Mouse (Mus musculus) adrenal gland, adult 2 months (tissue): ENCODE data around the gene Il15ra. TPM values are rescaled to one million over a fixed set of nuclear protein-coding genes. Genes with fewer than 3 reads are reported as not detected.

Experiments
- DNase-seq: peaks from one replicate; pipeline ENCODE4 v3.0.0; 2021
- long read RNA-seq: library from polyadenylated mRNA; stranded (forward); transcript quantifications from one replicate; pipeline ENCODE4 v2.0.0, GENCODE M21; 2021
- polyA plus RNA-seq: library from polyadenylated mRNA; depleted of rRNA; stranded (reverse); fragments of >200 nt; gene quantifications from 2 replicates; pipeline ENCODE4 v1.2.3, GENCODE M21; 2012; rRNA removed
- total RNA-seq, 2 experiments: library from RNA; stranded (reverse); gene quantifications; 2 replicates each; pipeline ENCODE4 v1.2.3; 2021

Il15ra gene
- total RNA-seq = 10 to 100 TPM; 26.8 to 29.9 TPM
- polyA plus RNA-seq = 13.0 and 15.4 TPM in 2 replicates
- long read RNA-seq, partial matches to known transcripts = 0 of 11 reads
- long read RNA-seq, other reads (novel, unspliced or antisense) = 2 of 11 reads

- peak; percentile 89 for DNase-seq
Observed at GRCm38 (mm10) chr2:11705201-11706025, at the start of gene Il15ra. Gene Il15ra (plus strand): TSS chr2:11705290.

- no peak for DNase-seq
Observed at GRCm38 (mm10) chr2:11657581-11657980, 47.5 kb upstream of the Il15ra start.

- no peak for DNase-seq
Observed at GRCm38 (mm10) chr2:11659263-11659662, 45.8 kb upstream of the Il15ra start.

- DNase-seq = no peak
Observed at GRCm38 (mm10) chr2:11662143-11662906, 42.8 kb upstream of the Il15ra start.

GRCm38 (mm10) chr2:11662907-11663230 is 42.2 kb upstream of the Il15ra start:
- no peak for DNase-seq

- DNase-seq = peak; percentile 83
Observed at GRCm38 (mm10) chr2:11663961-11664360, 41.1 kb upstream of the Il15ra start.

- peak; percentile 34 for DNase-seq
Observed at GRCm38 (mm10) chr2:11664367-11664766, 40.7 kb upstream of the Il15ra start.

GRCm38 (mm10) chr2:11664806-11665205 is 40.3 kb upstream of the Il15ra start:
- DNase-seq = no peak

GRCm38 (mm10) chr2:11665326-11665725 is 39.8 kb upstream of the Il15ra start:
- peak; percentile 26 for DNase-seq

- no peak for DNase-seq
Observed at GRCm38 (mm10) chr2:11672144-11672543, 32.9 kb upstream of the Il15ra start.

- DNase-seq = no peak
Observed at GRCm38 (mm10) chr2:11679626-11680025, 25.5 kb upstream of the Il15ra start.

- DNase-seq = no peak
Observed at GRCm38 (mm10) chr2:11682712-11683111, 22.4 kb upstream of the Il15ra start.

GRCm38 (mm10) chr2:11686512-11686911 is 18.6 kb upstream of the Il15ra start:
- DNase-seq = no peak

GRCm38 (mm10) chr2:11687436-11687835 is 17.7 kb upstream of the Il15ra start:
- no peak for DNase-seq

- no peak for DNase-seq
Observed at GRCm38 (mm10) chr2:11690201-11690890, 14.7 kb upstream of the Il15ra start.

GRCm38 (mm10) chr2:11693352-11693751 is 11.7 kb upstream of the Il15ra start:
- DNase-seq = peak; percentile 46

GRCm38 (mm10) chr2:11694104-11694503 is 11.0 kb upstream of the Il15ra start:
- no peak for DNase-seq

- DNase-seq = no peak
Observed at GRCm38 (mm10) chr2:11695867-11696266, 9.2 kb upstream of the Il15ra start.

- DNase-seq = no peak
Observed at GRCm38 (mm10) chr2:11698994-11699393, 6.1 kb upstream of the Il15ra start.

GRCm38 (mm10) chr2:11699905-11700304 is 5.2 kb upstream of the Il15ra start:
- no peak for DNase-seq

- DNase-seq = peak; percentile 21
Observed at GRCm38 (mm10) chr2:11706030-11706745, 1.1 kb downstream of the Il15ra start.

- DNase-seq = peak; percentile 58
Observed at GRCm38 (mm10) chr2:11706746-11707065, 1.6 kb downstream of the Il15ra start.
